Mouse (Mus musculus) left cerebral cortex, adult 18-20 months (tissue): ENCODE results near the gene Hectd1. TPM values are rescaled to one million over a fixed set of nuclear protein-coding genes. Genes with fewer than 3 reads are reported as not detected.

Experiments used
- DNase-seq, 2 experiments: peaks; one replicate each; pipeline ENCODE4 v3.0.0; 2021 to 2022; ENCODE audit warnings: low spot score in 2 of 2, mixed read lengths in 1 of 2
- total RNA-seq, 2 experiments: library from RNA; stranded (reverse); gene quantifications; 2 replicates each; pipeline ENCODE4 v1.2.3; 2021

Hectd1 gene
- total RNA-seq, 2 experiments from 2014 or later = 79.9 to 82.6 TPM

GRCm38 (mm10) chr12:51706673-51707235 is 122.6 kb downstream of the Hectd1 start:
- no peak for DNase-seq

GRCm38 (mm10) chr12:51705778-51706177 is 123.6 kb downstream of the Hectd1 start:
- DNase-seq = no peak

- DNase-seq = no peak
Measured at GRCm38 (mm10) chr12:51704572-51704971, 124.8 kb downstream of the Hectd1 start.

GRCm38 (mm10) chr12:51703859-51704258 is 125.5 kb downstream of the Hectd1 start:
- DNase-seq = no peak

- DNase-seq = no peak
Measured at GRCm38 (mm10) chr12:51701723-51702122, 127.6 kb downstream of the Hectd1 start.

- DNase-seq = no peak
Measured at GRCm38 (mm10) chr12:51699623-51700393, 129.5 kb downstream of the Hectd1 start.

- no peak for DNase-seq
Measured at GRCm38 (mm10) chr12:51696157-51696556, 133.2 kb downstream of the Hectd1 start.

GRCm38 (mm10) chr12:51694966-51695365 is 134.4 kb downstream of the Hectd1 start:
- DNase-seq = no peak

- no peak for DNase-seq
Measured at GRCm38 (mm10) chr12:51694096-51694495, 135.2 kb downstream of the Hectd1 start.

Other genes starting within 250 kb of the Hectd1 start
- gene Coch, start 236.2 kb downstream of the Hectd1 start, total RNA-seq = 10 to 100 TPM; 28.0 to 28.9 TPM
- gene Ap4s1, start 138.5 kb downstream of the Hectd1 start, total RNA-seq = 10 to 100 TPM; 62.4 to 64.3 TPM
- 10 to 100 TPM; 87.9 to 89.8 TPM for gene Strn3, start 137.6 kb downstream of the Hectd1 start, total RNA-seq
- 1 to 10 TPM; 7.6 to 7.8 TPM for gene Heatr5a, start 141.8 kb upstream of the Hectd1 start, total RNA-seq
- 10 to 100 TPM in 1 of 2 experiments, 1 to 10 TPM in 1; 8.9 to 12.1 TPM for gene Dtd2, start 177.0 kb upstream of the Hectd1 start, total RNA-seq
- not detected for gene Gpr33, start 198.5 kb upstream of the Hectd1 start, total RNA-seq